In genomic region chr16:36631607-36632006, GRCm38 (mm10) we compare ENCODE assay signal across 17 mouse cellular contexts. TPM values are rescaled to one million over a fixed set of nuclear protein-coding genes. Genes with fewer than 3 reads are reported as not detected.
DNase-seq lines count a peak whose midpoint lies in the region; ATAC-seq lines count a peak whose summit lies in the region.
"Had no signal": no experiment of that assay in that cellular context is flagged by ENCODE, and none has a peak within 500 bp of the region (broad histone marks: within the 10 kb centered on the region; RNA-seq: fewer than 3 reads in every experiment).

No protein-coding gene starts in this region.

- peak; percentile 38; the same call in 1 of the 2 replicates for ATAC-seq in lung, embryonic 16.5 days (ENCODE audit: low read depth)
- peak; percentile 43 for ATAC-seq in common myeloid progenitor, adult 5-6 weeks (replicated peaks; ENCODE audit: low read depth, poor library complexity, severe bottlenecking)
- ATAC-seq in megakaryocyte progenitor cell, adult 5-6 weeks (replicated peaks; ENCODE audit: poor library complexity), result peak; percentile 64
- ATAC-seq: forebrain, embryonic 14.5 days had no signal

- no peaks in the 10 kb centered on the region for H3K4me1 ChIP-seq in lung, embryonic 16.5 days (replicated peaks; ENCODE audit: control insufficient read depth, insufficient read depth, low read length)
- H3K4me1 ChIP-seq: embryonic facial prominence, embryonic 10.5 days; heart, embryonic 13.5 days; hindbrain, embryonic 15.5 days had no signal

- H3K4me3 ChIP-seq in lung, embryonic 16.5 days (ENCODE audit: low read length), result no peak overlapping the region
- H3K4me3 ChIP-seq: embryonic facial prominence, embryonic 10.5 days; heart, embryonic 13.5 days; hindbrain, embryonic 15.5 days had no signal

- H3K9me3 ChIP-seq in lung, embryonic 16.5 days (ENCODE audit: control insufficient read depth, low read length), result no peaks in the 10 kb centered on the region
- H3K9me3 ChIP-seq: embryonic facial prominence, embryonic 10.5 days; G1E; heart, embryonic 13.5 days; hindbrain, embryonic 15.5 days had no signal

- no peaks in the 10 kb centered on the region for H3K27me3 ChIP-seq in lung, embryonic 16.5 days (ENCODE audit: control insufficient read depth, insufficient read depth, low read depth, low read length)
- H3K27me3 ChIP-seq: heart, embryonic 13.5 days; hindbrain, embryonic 15.5 days had no signal

- no peak overlapping the region for H3K9ac ChIP-seq in lung, embryonic 16.5 days (ENCODE audit: low read length)
- H3K9ac ChIP-seq: heart, embryonic 13.5 days; hindbrain, embryonic 15.5 days had no signal

- no peaks in the 10 kb centered on the region for H3K36me3 ChIP-seq in lung, embryonic 16.5 days (ENCODE audit: control insufficient read depth, insufficient read depth, low read length)
- H3K36me3 ChIP-seq: embryonic facial prominence, embryonic 10.5 days; G1E; heart, embryonic 13.5 days; hindbrain, embryonic 15.5 days had no signal

- WGBS in lung, embryonic 16.5 days, result 59% methylated on average over 5 of the region's 5 CpGs

- H3K27ac ChIP-seq in lung, embryonic 16.5 days (ENCODE audit: low read length), result no peak overlapping the region
- H3K27ac ChIP-seq: embryonic facial prominence, embryonic 10.5 days; heart, embryonic 13.5 days; hindbrain, embryonic 15.5 days had no signal

- DNase-seq in lung, postnatal 14 days, result no peak
- DNase-seq in left cerebral cortex, adult 9 months (ENCODE audit: low spot score in 2 of 2), result no peak
- no peak for DNase-seq in kidney, postnatal 14 days
- DNase-seq: adrenal gland, postnatal 10 days; cerebellum, adult 18-20 months; cerebellum, adult 9-11 months; cerebellum, postnatal 36 days; gastrocnemius, postnatal 36 days; heart, postnatal 36 days had no signal

- no peak overlapping the region for H3K4me2 ChIP-seq in lung, embryonic 16.5 days (ENCODE audit: low read depth, low read length)
- H3K4me2 ChIP-seq: heart, embryonic 13.5 days; hindbrain, embryonic 15.5 days had no signal

RNA-seq across cellular contexts. Expression of gene Cd86, which starts 34.3 kb away (rescaled TPM):
- polyA plus RNA-seq in lung, embryonic 16.5 days (2015; fragmentation: Nextera tagmentation; extraction: Ambion mirVana), result 1.7 and 2.6 TPM in 2 replicates
- 1.6 and 3.6 TPM in 2 replicates for total RNA-seq in common myeloid progenitor, adult 5-6 weeks (2017)
- 2.6 and 3.2 TPM in 2 replicates for total RNA-seq in megakaryocyte progenitor cell, adult 5-6 weeks (2015)
- 0.91 and 1.5 TPM in 2 replicates for total RNA-seq in megakaryocyte progenitor cell, adult 5-6 weeks (2017)
- total RNA-seq: G1E had no signal
- polyA plus RNA-seq: G1E had no signal
